Mouse (Mus musculus) heart, embryonic 16.5 days (tissue): Measurements from ENCODE around the gene Nkiras2. TPM values are rescaled to one million over a fixed set of nuclear protein-coding genes. Genes with fewer than 3 reads are reported as not detected.
"Not testable (repeated sequence)": the region's sequence is repeated elsewhere in the genome, so short reads cannot be mapped to it uniquely, and the experiment has no call there.

ENCODE experiments used
- ATAC-seq: fragments of 200-750 bp; cut with Nextera tagmentation; replicated peaks from 2 replicates; pipeline ENCODE4 v1.8.0; 2017; ENCODE audit warnings: moderate number of reproducible peaks; ENCODE audit not compliant: insufficient read depth, low FRiP score; ENCODE audit errors: extremely low read depth
- H3K27ac ChIP-seq: fragments of 300-500 bp; sonication (generic); 2 replicates; pipeline ENCODE4 v1.5.1; 2014; ENCODE audit warnings: mild to moderate bottlenecking, low read length, control low read depth, moderate library complexity
- H3K27me3 ChIP-seq: fragments of 300-500 bp; sonication (generic); 2 replicates; pipeline ENCODE4 v1.6.1; 2014; ENCODE audit warnings: low read length, mixed read lengths; ENCODE audit not compliant: control insufficient read depth, insufficient read depth
- H3K36me3 ChIP-seq: fragments of 300-500 bp; sonication (generic); 2 replicates; pipeline ENCODE4 v1.6.1; 2014; ENCODE audit not compliant: control insufficient read depth, insufficient read depth
- H3K4me1 ChIP-seq: fragments of 300-500 bp; sonication (generic); 2 replicates; pipeline ENCODE4 v1.6.1; 2014; ENCODE audit warnings: low read length, mixed read lengths; ENCODE audit not compliant: control insufficient read depth, insufficient read depth
- H3K4me2 ChIP-seq: fragments of 300-500 bp; sonication (generic); 2 replicates; pipeline ENCODE4 v1.6.1; 2014; ENCODE audit warnings: low read depth, mild to moderate bottlenecking, control low read depth, low read length
- H3K4me3 ChIP-seq: fragments of 300-500 bp; sonication (generic); 2 replicates; pipeline ENCODE4 v1.5.1; 2014; ENCODE audit warnings: mild to moderate bottlenecking, control low read depth, low read length
- H3K9ac ChIP-seq: fragments of 300-500 bp; sonication (generic); 2 replicates; pipeline ENCODE4 v1.6.1; 2014; ENCODE audit warnings: low read length, control low read depth
- H3K9me3 ChIP-seq: fragments of 300-500 bp; sonication (generic); replicated peaks from 2 replicates; pipeline ENCODE4 v1.6.1; 2016; ENCODE audit warnings: low read length; ENCODE audit not compliant: control insufficient read depth
- WGBS: fragments of 180-500 bp; shearing (Covaris S2); extraction: QIAGEN DNeasy Blood & Tissue Kit; methylation state at CpG from one replicate; pipeline ENCODE4 v1.1.7; 2014; 5-methylcytosine and 5-hydroxymethylcytosine counted together
- polyA plus RNA-seq: library from polyadenylated mRNA; unstranded; fragments of >200 nt; fragmentation: Nextera tagmentation; extraction: Ambion mirVana; gene quantifications from 2 replicates; pipeline ENCODE4 v1.2.1, GENCODE M21; 2015

Nkiras2 gene
- polyA plus RNA-seq, 1 experiment from 2014 or later: 78.8 TPM

GRCm38 (mm10) chr11:100577852-100578599 is 41.0 kb upstream of the Nkiras2 start:
- H3K9me3 ChIP-seq: no peaks in the 10 kb centered on the region
- peaks cover 16% of the 10 kb centered on the region for H3K4me1 ChIP-seq
- 76% methylated on average over 8 of the region's 8 CpGs for WGBS
- no peak overlapping the region for H3K27ac ChIP-seq
- no peaks in the 10 kb centered on the region for H3K27me3 ChIP-seq
- no peak for ATAC-seq
- H3K4me2 ChIP-seq: no peak overlapping the region
- no peak overlapping the region for H3K4me3 ChIP-seq
- H3K36me3 ChIP-seq: peaks cover 11% of the 10 kb centered on the region
- H3K9ac ChIP-seq: no peak overlapping the region

GRCm38 (mm10) chr11:100579116-100579799 is 39.8 kb upstream of the Nkiras2 start:
- Histone ChIP-seq H3K9ac (no peak overlapping the region), H3K4me3 (no peak overlapping the region), H3K9me3 (no peaks in the 10 kb centered on the region), H3K36me3 (peaks cover 22% of the 10 kb centered on the region), H3K27ac (no peak overlapping the region), H3K4me2 (no peak overlapping the region), H3K4me1 (peaks cover 16% of the 10 kb centered on the region), H3K27me3 (no peaks in the 10 kb centered on the region)
- 90% methylated on average over 9 of the region's 9 CpGs for WGBS
- ATAC-seq: no peak

- Histone ChIP-seq H3K4me1 (peaks cover 14% of the 10 kb centered on the region), H3K4me3 (no peak overlapping the region), H3K36me3 (peaks cover 32% of the 10 kb centered on the region), H3K9ac (no peak overlapping the region), H3K27ac (no peak overlapping the region), H3K4me2 (no peak overlapping the region), H3K9me3 (no peaks in the 10 kb centered on the region), H3K27me3 (no peaks in the 10 kb centered on the region)
- 94% methylated on average over 13 of the region's 13 CpGs for WGBS
- no peak for ATAC-seq
Observed at GRCm38 (mm10) chr11:100580275-100580674, 38.8 kb upstream of the Nkiras2 start.

DNA sequence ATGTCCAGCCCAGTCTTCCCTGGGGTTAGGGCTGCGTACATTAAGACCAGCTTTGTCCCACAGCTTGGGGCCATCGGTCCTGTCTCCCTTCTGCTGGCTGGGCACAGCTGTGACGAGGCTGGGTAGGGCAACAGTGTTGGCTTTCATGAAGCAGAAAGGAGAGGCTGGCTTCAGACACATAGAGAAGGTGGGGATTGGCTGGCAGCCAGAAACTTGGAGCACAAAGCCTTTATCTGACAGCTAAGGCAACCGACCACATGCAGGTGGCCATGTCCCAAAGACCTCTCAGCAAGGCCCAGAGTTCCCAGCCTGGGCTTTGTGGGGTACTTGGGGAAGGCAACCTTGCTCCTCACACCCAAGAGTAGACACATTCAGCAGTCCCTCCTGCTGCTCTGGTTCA is 37.3 kb upstream of the Nkiras2 start:
- Histone ChIP-seq H3K4me3 (no peak overlapping the region), H3K9ac (no peak overlapping the region), H3K36me3 (peaks cover 45% of the 10 kb centered on the region), H3K27ac (peak overlapping the region; percentile 76), H3K27me3 (no peaks in the 10 kb centered on the region), H3K9me3 (no peaks in the 10 kb centered on the region), H3K4me2 (no peak overlapping the region), H3K4me1 (peaks cover 7% of the 10 kb centered on the region)
- WGBS: 54% methylated on average over 4 of the region's 4 CpGs
- ATAC-seq: peak; percentile 52

DNA sequence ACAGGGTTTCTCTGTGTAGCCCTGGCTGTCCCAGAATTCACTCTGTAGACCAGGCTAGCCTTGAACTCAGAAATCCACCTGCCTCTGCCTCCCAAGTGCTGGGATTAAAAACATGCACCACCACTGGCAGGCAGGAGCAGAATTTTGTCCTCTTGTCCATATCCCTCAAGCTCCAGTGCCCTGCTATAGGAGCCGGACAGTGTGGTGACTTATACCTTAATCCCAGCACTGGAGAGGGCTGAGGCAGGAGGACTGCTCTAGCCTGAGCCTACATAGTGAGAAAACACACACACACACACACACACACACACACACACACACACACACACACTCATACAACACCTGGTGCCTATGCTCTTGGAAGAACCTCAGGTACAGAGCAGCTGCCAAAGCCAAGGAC is 36.6 kb upstream of the Nkiras2 start:
- ATAC-seq, H3K27me3 ChIP-seq, H3K9ac ChIP-seq, H3K4me2 ChIP-seq, H3K4me1 ChIP-seq, H3K4me3 ChIP-seq, H3K9me3 ChIP-seq: not testable (repeated sequence)
- WGBS: 93% methylated on average over 1 of the region's 1 CpGs
- H3K36me3 ChIP-seq: peaks cover 51% of the 10 kb centered on the region
- H3K27ac ChIP-seq: peak overlapping the region; percentile 76

DNA sequence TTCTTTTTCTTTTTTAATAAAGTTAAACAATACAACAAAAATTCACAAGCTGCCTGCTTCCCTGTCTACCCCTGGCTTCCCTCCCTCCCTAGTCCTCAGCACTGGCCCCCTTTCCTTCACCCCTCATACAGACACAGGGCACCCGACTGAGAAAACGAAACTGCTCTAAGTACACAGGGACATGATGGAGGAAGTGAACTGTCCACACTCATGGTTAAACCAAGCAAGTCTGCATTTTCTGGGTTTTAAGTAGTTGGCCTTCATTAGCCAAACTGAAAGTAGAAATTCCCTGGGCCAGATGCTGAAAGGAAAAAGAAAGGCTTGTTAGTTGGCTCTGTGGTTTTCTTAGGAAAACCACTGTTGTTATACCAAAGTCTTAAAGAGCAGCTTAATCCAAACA is 36.2 kb upstream of the Nkiras2 start:
- no peak overlapping the region for H3K9ac ChIP-seq
- peaks cover 55% of the 10 kb centered on the region for H3K36me3 ChIP-seq
- H3K27ac ChIP-seq: 0 out of 2 replicates have a peak overlapping the region, but pooled peaks have one; percentile 32
- peaks cover 7% of the 10 kb centered on the region for H3K4me1 ChIP-seq
- WGBS: 90% methylated on average over 2 of the region's 2 CpGs
- H3K27me3 ChIP-seq: no peaks in the 10 kb centered on the region
- H3K9me3 ChIP-seq: no peaks in the 10 kb centered on the region
- H3K4me2 ChIP-seq: no peak overlapping the region; the same call in 1 of the 2 replicates
- no peak for ATAC-seq
- no peak overlapping the region for H3K4me3 ChIP-seq

DNA sequence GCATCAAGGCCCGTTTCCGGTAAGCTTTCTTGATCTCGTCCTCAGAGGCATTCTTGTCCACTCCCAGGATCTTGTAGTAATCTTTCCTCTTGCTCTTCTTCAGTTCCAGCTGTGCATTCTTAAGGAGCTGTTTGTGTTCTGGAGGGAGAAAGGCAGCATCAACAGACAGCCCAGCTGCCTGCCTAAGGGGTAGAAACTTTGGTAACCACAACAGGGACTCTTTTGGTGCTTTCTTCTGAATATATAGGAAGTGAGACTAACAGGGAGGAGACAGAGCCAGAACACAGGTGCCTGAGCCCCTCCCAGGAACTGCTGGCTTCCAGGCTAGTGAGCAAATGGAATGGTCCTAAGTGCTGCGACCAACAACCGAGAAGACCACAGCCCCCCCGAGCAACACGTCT is 34.5 kb upstream of the Nkiras2 start:
- Histone ChIP-seq H3K27ac (peak overlapping the region; percentile 15; the same call in 1 of the 2 replicates), H3K9me3 (no peaks in the 10 kb centered on the region), H3K4me3 (no peak overlapping the region), H3K36me3 (peaks cover 69% of the 10 kb centered on the region), H3K4me2 (no peak overlapping the region), H3K27me3 (no peaks in the 10 kb centered on the region), H3K4me1 (peaks cover 7% of the 10 kb centered on the region), H3K9ac (no peak overlapping the region)
- ATAC-seq: no peak
- 83% methylated on average over 7 of the region's 7 CpGs for WGBS

GRCm38 (mm10) chr11:100585148-100585547 is 33.9 kb upstream of the Nkiras2 start:
- H3K4me2 ChIP-seq: no peak overlapping the region
- H3K27me3 ChIP-seq: no peaks in the 10 kb centered on the region
- peaks cover 7% of the 10 kb centered on the region for H3K4me1 ChIP-seq
- peaks cover 71% of the 10 kb centered on the region for H3K36me3 ChIP-seq
- no peak overlapping the region for H3K4me3 ChIP-seq
- 85% methylated on average over 3 of the region's 3 CpGs for WGBS
- ATAC-seq: no peak
- no peak overlapping the region; the same call in 1 of the 2 replicates for H3K27ac ChIP-seq
- H3K9ac ChIP-seq: no peak overlapping the region
- H3K9me3 ChIP-seq: no peaks in the 10 kb centered on the region

DNA sequence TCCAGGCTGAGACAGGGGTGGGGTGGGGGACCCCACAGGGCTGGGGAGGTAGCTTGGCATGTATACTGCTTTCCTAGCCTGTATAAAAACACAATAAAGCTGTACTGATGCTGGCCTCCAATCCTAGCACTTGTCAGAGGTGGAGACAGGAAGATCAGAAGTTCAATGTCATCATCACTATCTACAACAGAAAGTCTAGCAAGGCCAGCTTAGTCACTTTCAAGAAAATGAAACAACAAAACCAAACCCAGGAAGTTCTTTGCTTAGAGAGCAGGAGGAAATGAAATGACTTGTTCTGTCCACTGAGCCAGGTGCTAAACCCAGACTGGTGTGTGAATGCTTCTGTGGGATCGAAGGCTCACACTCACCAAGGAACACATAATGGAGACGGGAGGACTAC is 30.6 kb upstream of the Nkiras2 start:
- Histone ChIP-seq H3K9ac (no peak overlapping the region), H3K27me3 (no peaks in the 10 kb centered on the region), H3K4me3 (no peak overlapping the region), H3K4me2 (no peak overlapping the region), H3K36me3 (peaks cover 88% of the 10 kb centered on the region), H3K27ac (no peak overlapping the region), H3K4me1 (no peaks in the 10 kb centered on the region), H3K9me3 (no peaks in the 10 kb centered on the region)
- 80% methylated on average over 2 of the region's 2 CpGs for WGBS
- ATAC-seq: no peak
